Mouse (Mus musculus) G1E (cell line): ENCODE data around the gene Krt17. TPM values are rescaled to one million over a fixed set of nuclear protein-coding genes. Genes with fewer than 3 reads are reported as not detected.

Source experiments
- ATAC-seq: 2 replicates; pipeline ENCODE4 v1.8.0; 2016; ENCODE audit warnings: mild to moderate bottlenecking; ENCODE audit not compliant: insufficient number of reproducible peaks, poor library complexity, low FRiP score, severe bottlenecking; ENCODE audit errors: extremely low read depth
- DNase-seq: peaks from one replicate; pipeline ENCODE4 v3.0.0; 2012; ENCODE audit warnings: low spot score
- H3K27me3 ChIP-seq: 2 replicates; pipeline ENCODE4 v1.6.1; 2012; ENCODE audit warnings: mild to moderate bottlenecking, low read length, inconsistent platforms; ENCODE audit not compliant: insufficient read depth
- H3K36me3 ChIP-seq: replicated peaks from 2 replicates; pipeline ENCODE3; 2012; ENCODE audit warnings: mild to moderate bottlenecking, inconsistent platforms
- H3K4me1 ChIP-seq: 2 replicates; pipeline ENCODE4 v1.6.1; 2012; ENCODE audit warnings: low read depth, low read length, inconsistent platforms, mixed read lengths; ENCODE audit not compliant: insufficient read depth
- H3K4me3 ChIP-seq: 2 replicates; pipeline ENCODE4 v1.5.1; 2012; ENCODE audit warnings: low read depth, mild to moderate bottlenecking, inconsistent platforms, low read length, moderate library complexity, mixed read lengths
- H3K9me3 ChIP-seq: replicated peaks from 2 replicates; pipeline ENCODE4 v1.6.1; 2012; ENCODE audit warnings: inconsistent platforms
- CTCF ChIP-seq: IDR thresholded peaks from 2 replicates; pipeline ENCODE4 v1.5.1; 2012; ENCODE audit warnings: low read depth, low read length, inconsistent platforms, mixed read lengths
- GATA1 ChIP-seq: IDR thresholded peaks from 2 replicates; pipeline ENCODE4 v1.6.1; 2012; ENCODE audit warnings: borderline replicate concordance, low read length, inconsistent platforms, mixed read lengths
- GATA2 ChIP-seq: IDR thresholded peaks from 2 replicates; pipeline ENCODE4 v1.6.1; 2012; ENCODE audit warnings: low read depth, low read length, inconsistent platforms, borderline replicate concordance
- POLR2AphosphoS5 ChIP-seq: IDR thresholded peaks from 2 replicates; pipeline ENCODE4 v1.6.1; 2012; ENCODE audit warnings: low read depth, low read length, inconsistent platforms; ENCODE audit not compliant: insufficient replicate concordance
- TAL1 ChIP-seq: conservative IDR thresholded peaks from 2 replicates; pipeline ENCODE4 v1.6.1; 2012; ENCODE audit warnings: low read depth, low read length, inconsistent platforms, mixed read lengths
- polyA plus RNA-seq: library from polyadenylated mRNA; stranded (reverse); fragments of >175 nt; gene quantifications from 2 replicates; pipeline ENCODE4 v1.2.3, GENCODE M21; 2012
- total RNA-seq, 2 experiments: library from RNA; stranded (forward) in 1 of 2; stranded (reverse) in 1 of 2; fragments of 200-1000 nt in 1 of 2; fragments of >200 nt in 1 of 2; fragmentation: Nextera tagmentation in 1 of 2; gene quantifications; 2 replicates each; pipeline ENCODE4 v1.2.3; 2014 to 2017

Gene Krt17
- total and polyA plus RNA-seq, 3 experiments: 0.07 TPM; not detected in 2

DNA sequence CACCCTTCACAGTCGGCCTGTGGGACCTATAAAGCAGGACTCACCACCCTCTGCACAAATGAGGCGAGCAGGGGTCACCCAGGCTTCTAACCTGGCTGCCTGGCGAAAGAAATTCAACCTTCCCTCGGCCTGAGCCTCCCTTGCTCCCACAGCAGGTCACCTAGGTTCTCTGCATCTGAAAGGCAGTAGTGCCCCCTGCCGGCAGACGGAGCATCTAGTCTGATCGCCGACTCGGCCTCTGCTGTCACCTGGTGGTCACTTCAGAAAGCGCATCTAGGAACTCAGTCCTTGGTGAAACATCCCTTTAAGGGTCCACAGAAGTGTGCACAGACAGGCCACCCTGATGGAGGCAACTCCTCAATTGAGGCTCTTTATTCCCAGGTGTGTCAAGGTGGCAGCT is 34.5 kb upstream of the Krt17 start:
- no peaks in the 10 kb centered on the region for H3K36me3 ChIP-seq
- ATAC-seq: peak; percentile 63; the same call in 1 of the 2 replicates
- H3K27me3 ChIP-seq: peaks cover 20% of the 10 kb centered on the region
- no peak overlapping the region for H3K4me3 ChIP-seq
- TF ChIP-seq GATA2: no peak
- peak; percentile 96 for TF ChIP-seq CTCF
- no peaks in the 10 kb centered on the region for H3K9me3 ChIP-seq
- 0 out of 2 replicates have a peak, but pooled peaks cover 2% of the 10 kb centered on the region for H3K4me1 ChIP-seq
- peak; percentile 55 for DNase-seq

DNA sequence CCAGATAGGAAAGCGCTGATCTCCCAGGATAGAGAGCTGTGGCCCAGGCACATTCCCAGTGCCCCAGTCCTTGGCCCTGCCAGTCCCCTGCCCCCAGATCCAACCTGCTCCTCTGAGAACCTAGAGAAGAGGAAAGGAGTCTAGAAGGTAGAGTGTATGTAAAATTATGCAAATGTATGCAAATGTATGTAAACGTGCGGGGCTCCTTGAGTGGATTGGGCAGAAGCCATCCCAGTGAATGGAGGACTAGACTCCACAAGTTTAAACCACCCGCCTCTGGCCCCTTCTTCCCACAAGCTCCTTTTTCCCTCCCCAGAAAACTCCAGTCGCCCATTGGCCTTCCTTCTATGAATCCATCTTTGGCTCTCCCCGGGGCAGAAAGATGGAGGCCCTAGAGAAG is 32.1 kb upstream of the Krt17 start:
- Histone ChIP-seq H3K9me3 (no peaks in the 10 kb centered on the region), H3K36me3 (no peaks in the 10 kb centered on the region), H3K27me3 (peaks cover 32% of the 10 kb centered on the region), H3K4me3 (no peak overlapping the region), H3K4me1 (0 out of 2 replicates have a peak, but pooled peaks cover 2% of the 10 kb centered on the region)
- ATAC-seq (no peak), DNase-seq (no peak)
- TF ChIP-seq POLR2AphosphoS5 (no peak), CTCF (no peak), GATA1 (no peak), TAL1 (no peak), GATA2 (no peak)

DNA sequence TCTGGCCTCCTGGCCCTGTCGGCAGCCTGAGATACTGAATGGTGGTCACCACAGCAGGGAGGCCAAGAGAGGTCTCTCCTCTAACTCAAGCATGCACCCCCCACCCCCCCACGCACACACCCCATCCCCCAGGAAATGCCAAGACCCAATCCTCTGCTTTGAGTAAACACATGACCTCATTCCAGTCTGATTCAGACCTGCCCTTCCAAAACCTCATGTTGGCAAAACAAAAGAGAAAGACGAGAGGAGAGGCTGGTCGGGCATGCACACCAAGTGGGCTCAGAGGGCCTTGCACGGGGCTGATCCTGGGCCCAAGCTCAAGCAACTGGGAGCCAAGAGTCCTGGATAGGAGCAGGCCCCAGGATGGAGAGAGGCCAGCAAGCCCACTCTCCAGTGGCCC is 29.4 kb upstream of the Krt17 start:
- no peak overlapping the region for H3K4me3 ChIP-seq
- TF ChIP-seq TAL1 (no peak), CTCF (no peak), GATA1 (no peak), GATA2 (no peak), POLR2AphosphoS5 (no peak)
- H3K4me1 ChIP-seq: 0 out of 2 replicates have a peak, but pooled peaks cover 2% of the 10 kb centered on the region
- H3K36me3 ChIP-seq: no peaks in the 10 kb centered on the region
- no peaks in the 10 kb centered on the region for H3K9me3 ChIP-seq
- no peak for DNase-seq
- peaks cover 42% of the 10 kb centered on the region for H3K27me3 ChIP-seq
- no peak for ATAC-seq

DNA sequence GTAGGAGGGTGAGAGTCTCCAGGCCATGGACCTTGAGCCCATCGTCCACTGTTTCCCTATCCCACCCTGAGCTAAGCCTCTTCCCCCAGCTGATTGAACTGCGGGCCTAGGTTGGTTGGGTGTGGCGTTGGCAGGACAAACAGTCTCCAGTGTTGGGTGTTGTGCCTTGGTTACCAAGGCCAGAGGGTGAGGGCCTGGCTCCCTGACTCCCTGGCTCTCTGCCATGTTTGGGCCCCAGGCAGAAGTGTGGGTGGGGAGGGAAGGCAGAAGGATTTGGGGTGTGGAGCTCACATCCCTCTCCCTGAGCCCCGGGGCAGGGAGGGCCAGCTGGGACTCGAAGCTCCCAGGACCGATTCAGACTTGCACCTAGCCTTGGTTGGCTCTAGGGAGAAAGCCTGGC is 28.1 kb upstream of the Krt17 start:
- Histone ChIP-seq H3K4me3 (no peak overlapping the region), H3K36me3 (no peaks in the 10 kb centered on the region), H3K4me1 (no peaks in the 10 kb centered on the region), H3K9me3 (no peaks in the 10 kb centered on the region), H3K27me3 (peaks cover 42% of the 10 kb centered on the region)
- ATAC-seq: no peak
- TF ChIP-seq GATA2: no peak
- no peak for TF ChIP-seq TAL1
- no peak for DNase-seq

DNA sequence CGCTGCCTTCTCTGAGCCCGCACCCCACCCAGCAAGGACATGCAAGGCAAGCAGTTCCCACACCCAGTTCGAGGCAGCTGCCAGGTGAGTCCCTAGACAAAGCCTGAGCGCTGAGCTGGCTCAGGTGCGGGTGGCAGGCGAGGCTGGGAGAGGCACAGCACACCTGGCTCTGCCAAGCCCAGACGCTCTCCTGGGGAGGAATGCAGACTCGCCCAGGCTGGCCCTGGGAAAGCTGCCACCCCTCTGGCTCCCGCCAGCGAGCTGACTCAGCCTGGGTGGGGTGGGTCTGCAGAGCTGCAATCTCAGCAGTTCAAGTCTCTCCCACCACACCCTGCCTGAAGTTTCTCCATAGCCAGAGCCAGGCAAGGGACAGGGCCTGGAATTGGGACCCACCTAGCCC is 26.2 kb upstream of the Krt17 start:
- Histone ChIP-seq H3K36me3 (no peaks in the 10 kb centered on the region), H3K4me3 (no peak overlapping the region), H3K9me3 (no peaks in the 10 kb centered on the region), H3K4me1 (no peaks in the 10 kb centered on the region; the same call in 1 of the 2 replicates), H3K27me3 (peaks cover 37% of the 10 kb centered on the region)
- no peak for TF ChIP-seq GATA2
- no peak for TF ChIP-seq TAL1
- no peak for TF ChIP-seq POLR2AphosphoS5
- TF ChIP-seq GATA1: no peak
- no peak for TF ChIP-seq CTCF
- DNase-seq: no peak
- ATAC-seq: no peak

DNA sequence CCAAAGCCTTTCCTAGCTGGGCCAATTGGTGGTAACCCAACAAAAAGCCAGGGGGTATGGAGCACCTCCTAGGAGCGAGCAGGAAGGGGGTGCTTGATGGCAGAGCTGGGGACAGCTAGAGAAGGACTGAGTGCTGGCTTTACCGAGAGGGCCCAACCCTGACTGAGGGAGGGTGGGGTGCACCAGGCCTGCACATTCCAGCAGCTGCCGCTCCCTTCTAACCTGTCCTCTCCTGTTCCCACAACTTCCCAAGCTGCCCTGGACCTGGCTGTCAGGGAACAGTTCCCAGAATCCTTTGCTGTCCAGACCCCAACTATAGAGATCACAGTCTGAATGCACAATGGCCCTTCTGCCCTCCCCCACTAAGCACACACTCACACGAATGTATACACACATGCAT is 24.2 kb upstream of the Krt17 start:
- Histone ChIP-seq H3K4me3 (no peak overlapping the region), H3K4me1 (no peaks in the 10 kb centered on the region; the same call in 1 of the 2 replicates), H3K27me3 (peaks cover 22% of the 10 kb centered on the region), H3K36me3 (no peaks in the 10 kb centered on the region), H3K9me3 (no peaks in the 10 kb centered on the region)
- DNase-seq (no peak), ATAC-seq (no peak)
- TF ChIP-seq GATA1: no peak
- TF ChIP-seq CTCF: no peak
- TF ChIP-seq POLR2AphosphoS5: no peak
- no peak for TF ChIP-seq GATA2
- TF ChIP-seq TAL1: no peak

DNA sequence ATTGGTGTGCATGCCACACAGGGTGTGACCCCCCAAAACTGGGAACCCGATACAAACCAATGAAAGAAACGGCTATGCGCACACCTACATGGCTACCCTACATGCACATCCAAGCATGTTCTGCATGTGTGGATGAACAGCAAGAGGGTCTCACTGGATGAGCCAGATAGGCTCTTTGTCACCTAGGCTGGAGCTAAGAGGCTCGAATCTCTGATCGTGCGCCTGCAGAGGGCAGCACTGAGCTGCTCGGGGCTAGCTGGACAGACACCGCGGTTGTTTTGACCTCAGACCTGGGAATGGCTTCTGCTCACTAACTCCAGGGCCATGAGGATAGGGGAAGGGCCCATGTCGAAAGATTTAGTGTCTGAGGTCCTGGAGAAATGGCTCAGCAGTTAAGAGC is 21.7 kb upstream of the Krt17 start:
- TF ChIP-seq POLR2AphosphoS5 (no peak), CTCF (peak; percentile 64)
- peak; percentile 33 for DNase-seq
- H3K36me3 ChIP-seq: no peaks in the 10 kb centered on the region
- ATAC-seq: no peak
- no peaks in the 10 kb centered on the region for H3K9me3 ChIP-seq
- H3K4me1 ChIP-seq: no peaks in the 10 kb centered on the region; the same call in 1 of the 2 replicates
- no peak overlapping the region for H3K4me3 ChIP-seq
- peaks cover 13% of the 10 kb centered on the region for H3K27me3 ChIP-seq
